Mouse (Mus musculus) megakaryocyte, adult 5-6 weeks (primary cell): ENCODE results near the gene Mydgf. TPM values are rescaled to one million over a fixed set of nuclear protein-coding genes. Genes with fewer than 3 reads are reported as not detected.

ENCODE experiments used
- ATAC-seq: 2 replicates; pipeline ENCODE4 v1.8.0; 2016; ENCODE audit warnings: mild to moderate bottlenecking, inconsistent platforms; ENCODE audit not compliant: poor library complexity, severe bottlenecking
- total RNA-seq, 2 experiments: library from RNA; stranded (forward) in 1 of 2; stranded (reverse) in 1 of 2; fragments of 153-499, 151-499 nt in 1 of 2; fragments of 221-1000, 200-1000 nt in 1 of 2; gene quantifications; 2 replicates each; pipeline versions ENCODE4 v1.2.3 to v1.2.4; 2015 to 2017

Gene Mydgf
- total RNA-seq, 2 experiments from 2014 or later = 25.7 to 32.5 TPM

DNA sequence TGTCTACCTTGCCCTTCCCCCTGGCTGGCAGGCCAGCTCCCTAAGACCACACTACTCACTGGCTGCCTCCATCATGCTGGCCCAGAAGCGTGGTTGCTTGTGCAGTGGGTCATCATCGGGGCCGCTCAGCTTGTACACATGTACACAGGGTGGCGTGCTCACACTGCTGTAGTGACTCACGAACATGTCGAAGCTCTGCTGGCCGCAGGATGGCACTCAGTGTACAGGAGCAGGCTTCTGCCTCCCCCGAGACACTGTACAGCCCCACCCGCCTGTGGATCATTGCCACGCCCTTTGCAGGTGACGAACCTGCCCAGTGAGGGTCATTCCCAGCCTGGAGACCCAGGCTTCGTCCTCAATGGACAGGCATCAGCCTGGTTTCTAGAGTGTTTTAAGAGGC, 10.6 kb upstream of the Mydgf start:
- ATAC-seq = no peak

DNA sequence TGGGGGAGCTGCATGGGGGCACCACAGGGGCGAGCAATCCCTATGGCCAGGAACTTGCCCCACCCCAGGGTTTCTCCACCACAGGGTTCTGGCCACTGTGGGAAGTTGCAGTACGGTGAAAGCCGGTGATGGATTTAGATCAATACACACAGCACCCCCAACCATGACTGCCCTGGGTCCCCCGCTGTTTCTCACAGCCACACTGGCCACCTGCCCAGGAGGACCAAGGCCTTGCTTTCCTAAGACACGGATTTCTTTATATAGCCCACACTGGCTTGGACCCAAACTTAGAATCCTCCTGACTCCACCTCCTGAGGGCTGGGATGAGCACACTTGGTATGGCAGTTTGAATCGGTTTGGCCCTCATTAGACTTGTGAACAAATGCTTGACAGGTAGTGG, 7.5 kb upstream of the Mydgf start:
- no peak for ATAC-seq

DNA sequence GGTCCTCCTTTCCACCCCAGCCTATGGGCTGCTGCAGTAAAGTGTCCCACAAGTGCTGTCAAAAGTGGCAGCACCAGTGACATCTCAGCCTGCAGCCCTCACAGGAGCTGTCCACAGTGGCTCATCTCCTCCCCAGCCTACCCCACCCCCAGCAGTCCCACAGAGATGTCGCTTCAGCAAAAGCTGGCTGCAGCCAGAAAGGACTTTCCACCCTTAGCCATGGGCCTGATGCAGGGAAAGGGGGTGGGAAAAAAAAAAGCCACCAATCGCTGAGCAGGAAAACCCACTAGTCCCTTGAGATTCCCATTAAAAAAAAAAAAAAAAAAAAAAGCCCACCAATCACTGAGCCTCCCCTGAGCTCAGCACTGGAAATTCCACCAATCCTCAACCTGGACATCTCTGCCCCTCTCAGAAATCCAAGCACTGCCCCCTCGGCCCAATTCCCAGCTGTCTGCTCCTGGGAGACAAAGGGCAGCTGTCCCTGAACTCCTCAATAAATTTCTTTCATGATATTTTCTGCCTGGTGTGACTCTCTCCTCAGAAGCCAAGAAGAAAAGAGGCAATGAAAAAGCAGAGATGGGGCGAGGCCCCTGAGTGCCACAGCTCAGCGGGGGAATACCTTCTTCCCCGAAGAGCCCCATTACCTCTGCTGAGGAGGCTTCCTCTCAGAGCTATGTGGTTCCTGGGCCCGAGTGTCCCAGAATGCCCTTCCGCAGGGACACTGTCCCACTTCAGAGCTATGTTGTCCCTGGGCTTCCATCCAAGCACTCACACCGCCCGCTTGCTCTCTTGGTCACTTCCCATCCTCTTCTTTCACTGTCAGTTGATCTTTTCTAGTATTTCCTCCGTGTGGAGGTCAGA, 1.8 kb upstream of the Mydgf start:
- ATAC-seq = no peak

DNA sequence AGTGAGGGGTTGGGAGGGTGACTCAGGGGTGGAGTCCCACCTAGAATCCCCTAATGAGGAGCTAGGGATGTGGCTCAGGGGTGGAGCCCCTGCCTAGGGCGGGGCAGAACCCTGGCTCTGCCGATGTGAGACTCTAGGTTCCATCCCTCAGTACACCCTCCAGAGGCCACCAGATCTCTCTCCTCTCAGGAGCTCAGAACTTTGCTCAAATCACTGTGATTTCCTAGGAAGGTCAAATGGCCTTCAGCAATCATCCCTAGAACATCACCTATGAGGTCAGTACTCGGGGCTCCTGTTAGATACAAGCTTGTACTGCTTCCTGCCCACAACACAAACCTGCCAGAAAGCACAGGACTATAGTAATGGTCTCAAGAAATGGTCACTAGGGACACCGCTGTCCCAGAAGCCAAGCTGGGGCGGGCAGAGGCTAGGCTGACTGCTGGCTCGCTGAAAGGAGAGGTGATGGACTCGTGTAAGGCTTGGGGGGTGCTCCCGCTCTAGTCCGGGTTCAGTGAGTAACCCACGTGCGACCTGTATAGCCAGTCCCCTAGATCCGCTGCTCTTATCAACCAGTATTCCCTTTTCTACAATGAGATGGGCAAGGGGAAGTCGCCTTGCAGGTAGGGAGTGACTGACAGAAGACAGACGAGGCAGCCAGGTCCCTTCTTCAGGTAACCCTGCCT, 604 bp downstream of the Mydgf start:
- ATAC-seq = peak; percentile 28

DNA sequence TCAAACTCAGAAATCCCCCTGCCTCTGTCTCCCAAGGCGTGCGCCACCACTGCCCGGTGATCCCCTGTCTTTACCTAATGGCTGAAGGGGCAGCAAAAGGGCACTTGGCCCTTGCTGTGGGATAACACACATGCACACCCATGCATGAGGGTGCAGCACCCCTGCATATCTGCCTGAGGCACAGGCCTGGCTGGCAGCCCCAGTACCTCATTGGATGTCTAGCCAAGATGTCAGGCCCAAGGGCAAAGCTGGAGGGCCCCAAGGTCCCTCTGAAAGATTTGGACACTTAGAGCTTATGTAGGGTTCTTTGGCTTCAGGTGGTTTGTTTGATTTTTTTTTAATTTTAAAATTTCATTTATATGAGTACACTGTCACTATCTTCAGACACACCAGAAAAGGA, 8.3 kb downstream of the Mydgf start:
- no peak for ATAC-seq

DNA sequence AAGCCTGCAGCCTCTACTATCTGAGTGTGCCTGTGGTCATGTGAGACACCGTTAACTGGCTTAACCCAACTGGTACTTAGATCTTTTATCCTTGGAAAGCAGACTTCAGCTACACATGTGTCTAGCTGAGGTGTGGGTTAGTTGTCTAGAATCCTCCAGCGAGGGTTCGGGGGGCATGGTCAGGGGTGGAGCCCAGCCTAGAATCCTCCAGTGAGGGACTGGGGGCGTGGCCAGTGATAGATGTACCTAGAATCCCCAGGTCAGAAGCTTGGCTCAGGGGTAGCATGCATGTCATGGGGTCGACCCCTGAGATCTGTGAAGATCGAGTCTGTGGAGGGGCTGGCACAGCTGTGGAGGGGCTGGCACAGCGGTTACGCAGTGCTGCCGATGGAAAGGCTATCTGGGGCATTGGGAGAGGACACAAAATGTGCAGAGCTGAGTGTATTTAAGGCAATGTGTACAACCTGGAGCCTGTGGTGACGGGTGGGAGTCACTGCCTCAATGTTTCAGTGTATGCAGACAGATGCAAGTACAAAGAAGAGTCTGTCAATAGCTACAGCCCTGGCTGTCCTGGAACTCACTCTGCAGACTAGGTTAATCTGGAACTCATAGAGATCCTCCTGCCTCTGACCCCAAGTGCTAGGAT, 10.2 kb downstream of the Mydgf start:
- no peak for ATAC-seq

DNA sequence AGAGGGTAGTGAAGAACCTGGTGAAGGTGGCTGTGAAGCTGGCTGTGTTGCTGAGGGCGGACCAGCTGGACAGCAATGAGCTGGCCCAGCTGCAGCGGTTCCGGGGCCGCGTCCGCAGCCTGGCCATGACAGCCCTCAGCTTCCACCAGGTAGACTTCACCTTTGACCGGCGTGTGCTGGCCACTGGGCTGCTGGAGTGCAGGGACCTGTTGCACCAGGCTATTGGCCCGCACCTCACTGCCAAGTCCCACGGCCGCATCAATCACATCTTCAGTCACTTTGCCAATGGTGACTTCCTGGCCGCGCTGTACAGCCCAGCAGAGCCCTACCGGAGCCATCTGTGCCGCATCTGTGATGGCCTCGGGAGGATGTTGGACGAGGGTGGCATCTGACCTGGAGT, 11.8 kb downstream of the Mydgf start:
- no peak for ATAC-seq

DNA sequence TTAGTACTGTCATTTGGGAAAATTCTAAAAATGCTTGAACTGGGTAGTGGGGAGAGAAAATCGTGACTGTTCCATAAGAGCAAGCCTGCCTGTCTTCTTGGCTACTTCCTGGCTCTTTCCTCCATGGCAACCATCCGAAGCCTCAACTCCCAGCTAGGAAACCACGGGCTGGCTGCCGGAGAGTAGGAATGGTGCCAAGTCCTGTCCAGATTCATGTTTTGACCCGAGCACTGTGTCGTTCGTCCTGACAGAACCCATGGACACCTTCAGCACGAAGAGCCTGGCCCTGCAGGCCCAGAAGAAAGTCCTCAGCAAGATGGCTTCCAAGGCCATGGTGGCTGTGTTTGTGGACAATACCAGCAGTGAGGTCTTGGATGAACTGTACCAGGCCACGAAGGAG, 12.3 kb downstream of the Mydgf start:
- no peak for ATAC-seq

DNA sequence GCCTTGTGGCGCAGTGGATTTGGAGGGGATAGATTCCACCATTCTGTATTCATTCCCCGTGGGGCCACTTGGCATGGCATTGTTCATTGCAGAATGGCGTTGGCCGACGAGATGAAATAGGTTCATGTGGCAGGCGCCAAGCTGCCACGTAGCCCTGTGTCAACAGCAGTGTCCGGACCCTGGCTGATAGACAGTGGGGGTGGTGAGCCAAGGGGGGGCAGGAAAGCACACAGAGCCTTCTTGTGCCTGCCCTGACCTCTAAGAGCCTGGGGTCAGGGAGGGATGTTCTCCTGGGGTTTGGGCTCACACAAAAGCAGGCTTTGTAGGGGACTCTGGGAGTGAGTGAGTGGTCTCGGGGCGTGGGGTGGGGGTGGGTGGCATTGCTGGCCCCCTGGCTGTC, 13.1 kb downstream of the Mydgf start:
- no peak for ATAC-seq

DNA sequence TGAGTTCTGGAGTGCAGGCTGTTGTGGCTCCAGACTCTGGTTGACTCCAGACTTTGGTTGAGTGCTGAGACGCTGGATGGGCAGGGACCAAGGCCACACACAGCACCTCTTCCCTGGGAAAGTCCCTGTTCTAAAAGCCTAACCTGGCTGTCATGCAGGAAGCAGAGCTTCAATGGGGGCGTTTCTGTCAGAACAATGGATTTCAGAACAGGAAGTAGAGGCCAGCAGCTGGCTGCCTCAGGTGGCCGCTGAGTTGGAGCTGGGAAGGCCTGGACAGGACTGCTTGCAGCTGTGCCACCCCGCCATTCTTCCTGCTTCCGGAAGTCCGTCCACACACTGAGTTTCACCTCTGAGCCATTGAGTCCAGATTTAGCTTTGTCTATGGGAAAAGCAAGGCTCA, 13.9 kb downstream of the Mydgf start:
- ATAC-seq = no peak

DNA sequence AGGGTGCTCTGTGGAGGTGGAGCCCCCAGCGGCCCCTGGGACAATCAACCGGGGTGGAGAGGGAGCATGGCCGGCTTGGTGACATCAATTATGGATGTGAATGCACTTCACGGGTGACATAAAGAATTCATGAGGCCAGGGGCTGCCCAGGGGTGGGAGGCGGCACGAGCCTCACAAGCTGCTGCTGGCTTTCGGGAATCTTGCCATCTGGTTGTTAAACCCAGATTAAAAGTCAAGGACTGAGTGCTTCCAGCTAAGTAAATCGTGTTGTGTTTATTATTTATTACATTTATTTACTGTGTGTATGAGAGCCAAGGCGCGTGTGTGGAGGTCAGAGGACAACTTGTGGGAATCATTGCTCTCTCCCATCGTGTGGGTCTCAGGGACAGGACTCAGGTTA, 18.0 kb downstream of the Mydgf start:
- no peak for ATAC-seq

DNA sequence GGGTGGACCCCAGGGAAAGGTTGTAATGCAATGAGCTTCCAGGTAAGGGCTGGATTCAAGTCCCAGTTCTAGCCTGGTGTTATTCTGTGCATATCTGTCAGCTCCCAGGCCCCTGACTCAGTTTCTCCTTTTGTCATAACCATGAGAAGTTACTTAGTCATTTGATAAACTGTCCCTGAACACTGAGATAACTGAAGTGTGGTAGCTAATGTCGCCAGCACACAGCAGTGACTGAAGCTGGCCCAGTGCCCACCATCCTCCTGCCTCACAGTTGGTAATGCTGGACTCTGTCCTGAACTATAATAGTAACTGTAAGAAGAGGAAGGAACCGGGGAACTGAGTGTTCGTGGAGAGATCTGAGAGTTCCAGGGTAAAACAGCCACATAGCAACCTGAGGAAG, 19.2 kb downstream of the Mydgf start:
- ATAC-seq = no peak

DNA sequence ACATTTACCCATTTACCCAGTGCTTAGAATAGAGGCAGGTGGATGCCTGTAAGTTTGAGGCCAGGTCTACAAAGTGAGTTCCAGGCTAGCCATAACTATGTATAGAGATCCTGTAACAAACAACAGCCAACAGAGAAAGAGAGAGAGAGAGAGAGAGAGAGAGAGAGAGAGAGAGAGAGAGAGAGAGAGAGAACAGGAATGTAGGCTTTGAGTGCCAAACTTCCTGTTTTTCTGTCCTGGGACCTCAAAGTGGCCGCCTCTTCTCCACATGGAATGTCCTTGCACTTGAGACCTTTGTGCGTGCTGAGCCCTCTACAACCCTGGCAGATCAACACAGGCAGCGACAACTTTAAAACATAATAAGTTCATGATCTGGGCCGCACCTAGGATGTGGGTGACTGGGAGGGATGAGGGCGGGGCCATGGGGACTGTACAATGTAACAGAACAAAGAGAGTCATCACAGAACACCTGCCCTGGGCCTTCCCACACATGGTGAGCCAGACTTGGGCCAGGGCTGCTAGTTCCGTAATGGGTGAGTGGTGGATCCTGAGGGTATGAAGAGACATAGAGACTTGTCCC, 20.1 kb downstream of the Mydgf start:
- no peak for ATAC-seq

DNA sequence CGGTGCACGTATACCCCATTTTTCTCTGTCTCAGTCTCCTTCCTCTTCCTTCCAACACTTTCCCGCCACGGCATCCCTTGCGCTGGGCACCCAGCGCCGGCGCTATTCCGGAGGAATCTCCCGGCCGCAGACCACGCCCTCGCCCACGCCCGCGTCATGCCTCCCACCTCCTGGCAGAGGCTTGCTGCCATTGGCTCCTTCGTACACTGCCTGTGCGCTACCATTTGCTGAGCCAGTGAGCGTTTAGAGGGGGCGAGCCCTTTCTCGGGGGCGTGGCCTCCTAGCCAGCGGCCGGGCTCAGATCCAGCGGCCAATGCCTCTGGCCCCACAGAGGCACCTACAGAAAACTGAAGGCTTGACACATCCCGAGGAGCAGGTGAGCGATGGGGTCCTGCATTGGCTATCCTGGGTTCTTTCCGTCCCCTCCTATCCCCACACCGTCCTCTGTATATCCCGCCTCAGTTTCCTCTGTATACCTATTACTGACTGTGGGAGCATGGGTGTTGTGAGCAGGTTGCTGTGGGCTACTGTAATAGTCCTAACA, 21.4 kb downstream of the Mydgf start, which contains the start of gene Tnfaip8l1:
Tnfaip8l1 (plus strand) TSS at position 247 of the 544 bp plus-strand sequence.
- peak; percentile 97 for ATAC-seq

DNA sequence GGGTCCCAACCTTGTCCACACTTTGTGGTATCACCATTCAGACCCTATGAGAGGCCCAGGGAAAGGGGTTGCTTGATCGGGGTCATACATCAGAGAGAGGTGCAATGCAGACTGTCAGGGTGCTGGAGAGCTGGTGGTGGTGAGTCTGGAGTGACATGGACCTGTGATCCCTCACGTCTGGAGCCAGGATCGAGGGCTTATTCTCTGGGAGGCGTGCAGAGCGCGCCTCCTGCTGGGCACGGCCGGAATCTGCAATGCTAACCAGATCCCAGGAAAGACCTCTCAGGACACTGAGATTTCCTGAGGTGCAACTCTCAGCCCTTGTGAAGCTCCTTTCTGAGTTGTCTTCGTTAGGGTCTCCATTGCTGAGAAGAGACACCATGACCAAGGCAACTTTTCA, 24.0 kb downstream of the Mydgf start:
- peak; percentile 35 for ATAC-seq

DNA sequence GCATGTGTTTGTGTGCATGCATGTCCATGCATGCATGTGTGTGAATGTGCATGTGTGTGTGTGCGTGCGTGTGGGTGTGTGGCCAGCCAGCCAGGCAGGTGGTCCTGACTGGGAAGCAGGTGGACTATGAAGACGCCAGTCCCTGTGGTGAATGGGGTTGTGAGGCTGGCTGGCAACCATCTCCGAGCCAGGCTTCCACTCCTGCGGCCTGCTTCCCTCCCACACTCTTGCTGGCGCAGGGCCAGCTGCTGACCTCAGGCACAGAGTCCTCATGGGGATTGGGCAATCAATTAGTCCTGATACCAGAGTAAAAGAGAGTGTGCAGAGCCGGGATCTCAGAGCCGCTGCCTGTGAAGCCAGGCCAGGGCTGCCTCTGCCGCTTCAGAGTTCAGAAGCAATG, 30.1 kb downstream of the Mydgf start:
- peak; percentile 68 for ATAC-seq

DNA sequence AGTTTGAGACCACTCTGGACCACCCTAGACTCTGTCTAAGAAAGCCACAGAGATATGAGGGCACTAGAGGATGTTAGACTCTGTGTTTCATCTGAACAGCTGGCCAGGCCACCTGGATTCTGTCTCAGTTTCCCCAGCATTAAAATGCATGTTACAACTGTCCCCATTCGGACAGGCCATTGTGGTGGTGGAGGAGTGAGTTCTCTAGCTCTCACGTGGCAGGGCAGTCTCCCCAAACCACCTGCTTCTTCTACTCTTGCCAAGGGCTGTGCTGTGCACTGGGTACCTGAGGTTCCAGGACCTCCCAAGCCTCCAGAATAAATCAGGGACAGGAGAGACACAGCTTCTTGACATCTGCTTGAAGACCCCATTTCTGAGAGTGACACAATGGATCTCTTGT, 33.8 kb downstream of the Mydgf start:
- ATAC-seq = no peak

DNA sequence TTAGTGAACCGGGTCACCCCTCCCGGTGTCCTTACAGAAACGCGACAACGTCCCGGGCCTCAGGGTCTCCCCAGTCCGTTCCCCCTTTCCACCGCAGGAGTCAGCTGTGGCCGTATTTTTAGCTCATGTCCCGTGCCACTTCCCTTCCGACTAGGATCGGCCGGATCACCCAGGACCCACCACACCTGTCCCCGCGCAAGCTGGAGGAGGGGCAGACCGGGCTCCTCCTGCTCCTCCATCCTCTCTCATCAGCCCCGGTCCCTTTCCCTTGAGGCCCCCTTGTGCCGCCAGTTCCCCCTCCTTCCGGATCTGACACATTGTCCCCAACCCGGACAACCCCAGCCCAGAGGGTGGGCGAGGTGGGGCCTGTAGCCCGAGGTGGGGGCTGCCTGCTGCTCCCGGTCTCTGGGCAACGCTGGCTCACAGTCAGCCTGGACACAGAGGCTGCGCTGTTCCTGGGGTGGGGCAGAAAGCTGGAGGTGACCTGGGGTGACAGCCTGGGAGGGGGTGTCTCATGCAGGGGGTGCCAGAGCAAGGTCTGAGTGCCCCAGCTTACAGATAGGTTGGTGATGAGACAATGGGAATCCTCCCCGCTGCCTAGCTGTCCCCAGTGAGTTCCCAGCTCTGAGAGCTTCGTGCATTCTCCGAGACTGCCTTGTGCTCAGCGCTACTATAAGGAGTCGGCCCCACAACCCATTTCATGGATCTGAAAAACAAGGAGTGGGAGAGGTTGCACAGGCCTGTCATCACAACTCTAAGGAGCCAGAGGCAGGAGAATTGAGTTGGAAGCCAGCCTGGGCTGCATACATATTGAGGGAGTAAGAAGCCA, 34.7 kb downstream of the Mydgf start:
- no peak for ATAC-seq

DNA sequence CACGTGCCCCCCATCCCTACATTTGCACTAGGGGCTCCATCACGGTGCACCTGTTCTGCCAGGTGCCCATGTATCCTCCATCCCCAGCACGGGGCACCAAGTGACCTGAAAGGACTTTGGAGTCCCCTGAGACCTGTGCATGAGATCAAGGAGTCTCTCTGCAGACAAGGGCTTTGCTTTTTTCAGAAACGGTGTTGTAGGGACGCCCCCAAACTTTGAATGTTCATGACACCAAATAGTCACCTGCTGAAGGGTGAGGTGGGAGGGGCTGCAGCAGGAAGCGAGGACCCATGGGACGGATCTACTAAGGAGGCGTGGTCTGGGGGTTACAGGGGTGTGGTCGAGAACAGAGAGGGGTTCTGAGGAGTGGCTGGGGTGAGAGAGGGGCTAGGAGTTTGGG, 35.4 kb downstream of the Mydgf start:
- no peak for ATAC-seq

DNA sequence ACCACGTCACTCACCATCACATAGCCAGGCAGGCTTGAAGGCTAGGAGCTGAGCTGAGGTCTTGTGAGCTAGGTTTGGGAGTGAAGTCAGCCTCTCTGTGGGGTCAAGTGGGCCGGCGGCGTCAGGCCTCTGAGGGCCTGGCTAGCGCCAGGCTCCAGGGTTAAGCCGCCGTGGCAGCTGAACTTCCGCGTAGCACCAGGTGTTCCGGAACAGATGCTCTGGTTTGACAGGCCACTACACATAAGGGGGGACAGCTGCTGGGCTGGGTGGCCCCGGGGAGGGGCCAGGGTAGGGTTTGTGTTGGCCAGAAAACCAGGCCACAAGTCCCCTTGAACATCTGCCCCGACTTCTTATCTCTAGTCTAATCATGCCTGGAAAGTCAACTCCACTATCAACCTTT, 36.3 kb downstream of the Mydgf start:
- ATAC-seq = no peak
